Mouse (Mus musculus): Measurements from ENCODE around the gene Wrap53. TPM values are rescaled to one million over a fixed set of nuclear protein-coding genes. Genes with fewer than 3 reads are reported as not detected.
A peak's percentile ranks its signal among the peaks of the same experiment; 100 is the strongest.

Gene Wrap53
- polyA plus RNA-seq, 1 experiment from 2014 or later = 28.6 TPM

GRCm38 (mm10) chr11:69591424-69591823, 11.4 kb upstream of the Wrap53 start:
- Histone ChIP-seq H3K9me3 (ENCODE audit: control insufficient read depth, low read length) (no peaks in the 10 kb centered on the region), H3K36me3 (ENCODE audit: control insufficient read depth, insufficient read depth) (peaks cover 18% of the 10 kb centered on the region), H3K4me1 (replicated peaks; ENCODE audit: control insufficient read depth, insufficient read depth, low read length) (peaks cover 6% of the 10 kb centered on the region), H3K9ac (replicated peaks; ENCODE audit: low read depth, low read length) (no peak overlapping the region), H3K4me2 (ENCODE audit: low read length) (no peak overlapping the region), H3K27ac (ENCODE audit: low read length) (no peak overlapping the region), H3K27me3 (replicated peaks; ENCODE audit: control insufficient read depth, insufficient read depth, low read length) (no peaks in the 10 kb centered on the region), H3K4me3 (replicated peaks; ENCODE audit: low read length) (no peak overlapping the region)
- no peak for ATAC-seq
- WGBS = 86% methylated on average over 3 of the region's 3 CpGs

GRCm38 (mm10) chr11:69590622-69591021, 10.6 kb upstream of the Wrap53 start:
- H3K9me3 ChIP-seq (ENCODE audit: control insufficient read depth, low read length) = no peaks in the 10 kb centered on the region
- 94% methylated on average over 8 of the region's 8 CpGs for WGBS
- H3K4me2 ChIP-seq (ENCODE audit: low read length) = no peak overlapping the region
- H3K27ac ChIP-seq (ENCODE audit: low read length) = no peak overlapping the region
- no peak for ATAC-seq
- peaks cover 18% of the 10 kb centered on the region for H3K36me3 ChIP-seq (ENCODE audit: control insufficient read depth, insufficient read depth)
- no peaks in the 10 kb centered on the region for H3K27me3 ChIP-seq (replicated peaks; ENCODE audit: control insufficient read depth, insufficient read depth, low read length)
- peaks cover 6% of the 10 kb centered on the region for H3K4me1 ChIP-seq (replicated peaks; ENCODE audit: control insufficient read depth, insufficient read depth, low read length)
- H3K9ac ChIP-seq (replicated peaks; ENCODE audit: low read depth, low read length) = no peak overlapping the region
- no peak overlapping the region for H3K4me3 ChIP-seq (replicated peaks; ENCODE audit: low read length)

- Histone ChIP-seq H3K9me3 (ENCODE audit: control insufficient read depth, low read length) (no peaks in the 10 kb centered on the region), H3K27me3 (replicated peaks; ENCODE audit: control insufficient read depth, insufficient read depth, low read length) (no peaks in the 10 kb centered on the region), H3K4me2 (ENCODE audit: low read length) (no peak overlapping the region), H3K27ac (ENCODE audit: low read length) (no peak overlapping the region), H3K9ac (replicated peaks; ENCODE audit: low read depth, low read length) (no peak overlapping the region), H3K36me3 (ENCODE audit: control insufficient read depth, insufficient read depth) (peaks cover 18% of the 10 kb centered on the region), H3K4me1 (replicated peaks; ENCODE audit: control insufficient read depth, insufficient read depth, low read length) (peaks cover 6% of the 10 kb centered on the region), H3K4me3 (replicated peaks; ENCODE audit: low read length) (no peak overlapping the region)
- WGBS = 92% methylated on average over 22 of the region's 22 CpGs
- no peak for ATAC-seq
These were observed 9.3 kb upstream of the Wrap53 start for GRCm38 (mm10) chr11:69589207-69589834.

GRCm38 (mm10) chr11:69585718-69586325, 5.8 kb upstream of the Wrap53 start:
- no peak for ATAC-seq
- H3K9me3 ChIP-seq (ENCODE audit: control insufficient read depth, low read length) = no peaks in the 10 kb centered on the region
- peaks cover 9% of the 10 kb centered on the region for H3K4me1 ChIP-seq (replicated peaks; ENCODE audit: control insufficient read depth, insufficient read depth, low read length)
- H3K27me3 ChIP-seq (replicated peaks; ENCODE audit: control insufficient read depth, insufficient read depth, low read length) = no peaks in the 10 kb centered on the region
- H3K4me2 ChIP-seq (ENCODE audit: low read length) = no peak overlapping the region
- 81% methylated on average over 7 of the region's 7 CpGs for WGBS
- H3K9ac ChIP-seq (replicated peaks; ENCODE audit: low read depth, low read length) = no peak overlapping the region
- no peak overlapping the region for H3K4me3 ChIP-seq (replicated peaks; ENCODE audit: low read length)
- no peak overlapping the region for H3K27ac ChIP-seq (ENCODE audit: low read length)
- H3K36me3 ChIP-seq (ENCODE audit: control insufficient read depth, insufficient read depth) = peaks cover 18% of the 10 kb centered on the region

- ATAC-seq = no peak
- H3K27ac ChIP-seq (ENCODE audit: low read length) = no peak overlapping the region
- no peaks in the 10 kb centered on the region for H3K9me3 ChIP-seq (ENCODE audit: control insufficient read depth, low read length)
- H3K36me3 ChIP-seq (ENCODE audit: control insufficient read depth, insufficient read depth) = peaks cover 14% of the 10 kb centered on the region
- H3K4me1 ChIP-seq (replicated peaks; ENCODE audit: control insufficient read depth, insufficient read depth, low read length) = peaks cover 9% of the 10 kb centered on the region
- H3K4me3 ChIP-seq (replicated peaks; ENCODE audit: low read length) = no peak overlapping the region
- 94% methylated on average over 13 of the region's 13 CpGs for WGBS
- H3K4me2 ChIP-seq (ENCODE audit: low read length) = no peak overlapping the region
- no peaks in the 10 kb centered on the region for H3K27me3 ChIP-seq (replicated peaks; ENCODE audit: control insufficient read depth, insufficient read depth, low read length)
- no peak overlapping the region for H3K9ac ChIP-seq (replicated peaks; ENCODE audit: low read depth, low read length)
These were observed 4.9 kb upstream of the Wrap53 start for GRCm38 (mm10) chr11:69584937-69585336.

- H3K4me2 ChIP-seq (ENCODE audit: low read length) = no peak overlapping the region
- H3K27ac ChIP-seq (ENCODE audit: low read length) = no peak overlapping the region
- peaks cover 9% of the 10 kb centered on the region for H3K4me1 ChIP-seq (replicated peaks; ENCODE audit: control insufficient read depth, insufficient read depth, low read length)
- H3K36me3 ChIP-seq (ENCODE audit: control insufficient read depth, insufficient read depth) = peaks cover 6% of the 10 kb centered on the region; the same call in 1 of the 2 replicates
- H3K9me3 ChIP-seq (ENCODE audit: control insufficient read depth, low read length) = no peaks in the 10 kb centered on the region
- H3K27me3 ChIP-seq (replicated peaks; ENCODE audit: control insufficient read depth, insufficient read depth, low read length) = no peaks in the 10 kb centered on the region
- WGBS = 85% methylated on average over 7 of the region's 7 CpGs
- no peak overlapping the region for H3K9ac ChIP-seq (replicated peaks; ENCODE audit: low read depth, low read length)
- H3K4me3 ChIP-seq (replicated peaks; ENCODE audit: low read length) = no peak overlapping the region
- ATAC-seq = no peak
These were observed 4.0 kb upstream of the Wrap53 start for GRCm38 (mm10) chr11:69584008-69584407.

- H3K9me3 ChIP-seq (ENCODE audit: control insufficient read depth, low read length) = no peaks in the 10 kb centered on the region
- H3K4me1 ChIP-seq (replicated peaks; ENCODE audit: control insufficient read depth, insufficient read depth, low read length) = peaks cover 23% of the 10 kb centered on the region
- no peak overlapping the region for H3K27ac ChIP-seq (ENCODE audit: low read length)
- H3K4me3 ChIP-seq (replicated peaks; ENCODE audit: low read length) = peak overlapping the region; percentile 65; the same call in 1 of the 2 replicates
- H3K36me3 ChIP-seq (ENCODE audit: control insufficient read depth, insufficient read depth) = no peaks in the 10 kb centered on the region
- H3K27me3 ChIP-seq (replicated peaks; ENCODE audit: control insufficient read depth, insufficient read depth, low read length) = no peaks in the 10 kb centered on the region
- WGBS = 58% methylated on average over 9 of the region's 9 CpGs
- no peak overlapping the region for H3K9ac ChIP-seq (replicated peaks; ENCODE audit: low read depth, low read length)
- ATAC-seq = no peak
- H3K4me2 ChIP-seq (ENCODE audit: low read length) = peak overlapping the region; percentile 82
These were observed 2.3 kb upstream of the Wrap53 start for GRCm38 (mm10) chr11:69582230-69582805.

- Histone ChIP-seq H3K36me3 (ENCODE audit: control insufficient read depth, insufficient read depth) (no peaks in the 10 kb centered on the region), H3K27ac (ENCODE audit: low read length) (peak overlapping the region; percentile 94), H3K27me3 (replicated peaks; ENCODE audit: control insufficient read depth, insufficient read depth, low read length) (no peaks in the 10 kb centered on the region), H3K4me2 (ENCODE audit: low read length) (peak overlapping the region; percentile 82), H3K4me3 (replicated peaks; ENCODE audit: low read length) (peak overlapping the region; percentile 65), H3K4me1 (replicated peaks; ENCODE audit: control insufficient read depth, insufficient read depth, low read length) (peaks cover 28% of the 10 kb centered on the region), H3K9me3 (ENCODE audit: control insufficient read depth, low read length) (no peaks in the 10 kb centered on the region), H3K9ac (replicated peaks; ENCODE audit: low read depth, low read length) (peak overlapping the region; percentile 68)
- ATAC-seq = no peak
- WGBS = under 1% methylated on average over 8 of the region's 8 CpGs
These were observed 1.8 kb upstream of the Wrap53 start for GRCm38 (mm10) chr11:69581814-69582213.

GRCm38 (mm10) chr11:69581147-69581688, 1.2 kb upstream of the Wrap53 start:
- Histone ChIP-seq H3K27ac (ENCODE audit: low read length) (peak overlapping the region; percentile 94), H3K27me3 (replicated peaks; ENCODE audit: control insufficient read depth, insufficient read depth, low read length) (no peaks in the 10 kb centered on the region), H3K4me2 (ENCODE audit: low read length) (peak overlapping the region; percentile 82), H3K9ac (replicated peaks; ENCODE audit: low read depth, low read length) (peak overlapping the region; percentile 68), H3K9me3 (ENCODE audit: control insufficient read depth, low read length) (no peaks in the 10 kb centered on the region), H3K4me1 (replicated peaks; ENCODE audit: control insufficient read depth, insufficient read depth, low read length) (peaks cover 33% of the 10 kb centered on the region), H3K36me3 (ENCODE audit: control insufficient read depth, insufficient read depth) (no peaks in the 10 kb centered on the region), H3K4me3 (replicated peaks; ENCODE audit: low read length) (peak overlapping the region; percentile 65)
- peak; percentile 85 for ATAC-seq
- under 1% methylated on average over 36 of the region's 36 CpGs for WGBS

All from forebrain, embryonic 16.5 days (tissue).